Mouse (Mus musculus) MEL (cell line): ENCODE data around the gene Ror1.

Experiments
- CHD1 ChIP-seq: IDR thresholded peaks from 2 replicates; pipeline ENCODE4 v1.6.1; 2012; ENCODE audit warnings: low read depth, mild to moderate bottlenecking, inconsistent platforms, low read length, improper control_type of control experiment
- EP300 ChIP-seq, 2 experiments: IDR thresholded peaks; 2 replicates each; pipeline ENCODE4 v1.6.1; 2011; ENCODE audit warnings: improper control_type of control experiment in 2 of 2, low read length in 2 of 2, low read depth in 1 of 2, mild to moderate bottlenecking in 1 of 2
- MAZ ChIP-seq: IDR thresholded peaks from 2 replicates; pipeline ENCODE4 v1.6.1; 2012; ENCODE audit warnings: low read depth, mild to moderate bottlenecking, inconsistent platforms, low read length, improper control_type of control experiment
- RAD21 ChIP-seq: IDR thresholded peaks from 2 replicates; pipeline ENCODE4 v1.6.1; 2011; ENCODE audit warnings: mild to moderate bottlenecking, low read depth, low read length, improper control_type of control experiment
- SIN3A ChIP-seq: IDR thresholded peaks from 2 replicates; pipeline ENCODE4 v1.6.1; 2012; ENCODE audit warnings: low read length, improper control_type of control experiment, inconsistent platforms

DNA sequence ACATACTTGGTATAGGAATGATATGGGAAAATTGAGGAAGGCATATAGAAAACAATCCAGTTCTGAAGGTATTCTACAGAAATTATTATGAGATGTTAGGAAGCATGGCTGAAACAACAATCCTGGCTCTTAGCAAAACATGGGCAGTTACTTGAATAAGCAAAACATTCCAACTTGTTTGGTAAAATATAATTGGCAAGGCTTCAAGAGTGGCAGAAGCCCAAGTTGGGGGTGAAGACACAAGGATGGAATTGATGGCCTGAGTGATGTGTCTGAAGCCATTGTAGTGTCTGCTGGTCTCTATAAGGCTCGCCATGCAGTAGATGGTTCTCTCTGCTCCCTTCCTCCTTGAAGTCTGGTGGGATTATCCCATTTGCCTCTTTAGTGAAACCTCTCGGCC, 35.9 kb downstream of the Ror1 start:
- TF ChIP-seq SIN3A (no peak), RAD21 (no peak), CHD1 (no peak), MAZ (no peak), EP300 (IDR thresholded peaks at IDR 0.05; ENCODE audit: low read depth in 1 of 2, low read length in 2 of 2) (no peak)
